Mouse (Mus musculus) naive thymus-derived CD4-positive, alpha-beta T cell, adult 2 months (primary cell): ENCODE results near the gene Fam198b.

ENCODE experiments used
- DNase-seq: peaks from one replicate; pipeline ENCODE4 v3.0.0-alpha.2; 2011; ENCODE audit warnings: low read depth

Fam198b gene

DNA sequence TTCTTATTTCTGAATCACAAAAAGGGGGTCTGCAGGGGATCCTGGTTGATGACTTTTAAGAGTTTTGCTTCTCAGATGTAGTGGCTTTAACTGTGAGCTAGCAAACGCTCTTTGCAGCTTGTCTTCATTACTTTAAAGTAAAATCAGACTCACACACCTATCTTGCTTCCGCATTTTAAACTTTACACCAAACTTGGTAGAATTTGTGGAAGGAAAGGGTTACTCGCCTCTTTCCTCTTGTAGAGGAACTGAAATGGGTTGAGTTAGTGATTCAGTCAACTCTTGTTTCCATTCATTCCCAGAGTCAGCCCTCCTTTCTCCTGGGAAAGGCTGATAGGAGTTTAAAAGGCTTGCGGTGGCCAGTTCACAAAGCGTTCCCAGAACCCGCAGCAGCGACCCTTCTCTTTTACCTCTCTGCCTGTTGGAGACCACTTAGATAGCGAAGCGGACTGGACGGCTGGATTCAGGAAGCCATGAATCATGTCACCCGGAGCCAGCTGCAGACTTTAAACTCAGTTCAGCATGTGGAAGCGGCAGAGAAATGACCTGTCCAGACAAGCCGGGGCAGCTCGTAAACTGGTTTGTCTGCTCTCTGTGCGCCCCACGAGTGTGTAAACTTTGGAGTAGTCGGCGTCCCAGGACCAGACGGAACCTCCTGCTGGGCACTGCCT, 1.5 kb downstream of the Fam198b start:
- no peak for DNase-seq

DNA sequence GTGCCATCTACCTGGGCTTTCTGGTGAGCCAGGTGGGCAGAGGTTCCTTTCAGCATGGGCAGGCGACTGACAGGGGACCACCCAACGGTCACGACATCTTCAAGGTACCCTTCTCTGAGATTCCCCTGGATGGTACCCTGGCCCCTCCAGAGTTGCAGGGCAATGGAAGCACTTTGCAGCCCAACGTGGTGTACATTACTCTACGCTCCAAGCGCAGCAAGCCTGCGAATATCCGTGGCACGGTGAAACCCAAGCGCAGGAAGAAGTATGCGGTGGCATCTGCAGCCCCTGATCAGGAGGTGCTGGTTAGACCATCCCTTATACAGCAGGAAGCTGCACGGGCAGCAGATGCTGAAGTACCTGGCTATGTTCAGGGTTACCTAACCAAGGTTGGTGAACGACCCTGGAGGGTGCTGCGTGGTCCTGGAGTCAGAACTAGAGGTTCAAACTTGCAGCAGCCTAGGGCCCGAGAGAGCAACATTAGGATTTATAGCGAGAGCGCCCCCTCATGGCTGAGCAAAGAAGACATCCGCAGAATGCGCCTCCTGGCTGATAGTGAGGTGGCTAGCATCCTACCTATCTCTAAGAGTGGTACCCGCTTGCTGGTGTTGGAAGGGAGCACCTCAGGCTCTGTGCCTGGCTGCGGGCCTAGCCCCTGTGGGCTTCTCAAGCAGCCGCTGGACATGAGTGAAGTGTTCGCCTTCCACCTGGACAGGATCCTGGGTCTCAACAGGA, 2.2 kb downstream of the Fam198b start:
- DNase-seq: no peak

DNA sequence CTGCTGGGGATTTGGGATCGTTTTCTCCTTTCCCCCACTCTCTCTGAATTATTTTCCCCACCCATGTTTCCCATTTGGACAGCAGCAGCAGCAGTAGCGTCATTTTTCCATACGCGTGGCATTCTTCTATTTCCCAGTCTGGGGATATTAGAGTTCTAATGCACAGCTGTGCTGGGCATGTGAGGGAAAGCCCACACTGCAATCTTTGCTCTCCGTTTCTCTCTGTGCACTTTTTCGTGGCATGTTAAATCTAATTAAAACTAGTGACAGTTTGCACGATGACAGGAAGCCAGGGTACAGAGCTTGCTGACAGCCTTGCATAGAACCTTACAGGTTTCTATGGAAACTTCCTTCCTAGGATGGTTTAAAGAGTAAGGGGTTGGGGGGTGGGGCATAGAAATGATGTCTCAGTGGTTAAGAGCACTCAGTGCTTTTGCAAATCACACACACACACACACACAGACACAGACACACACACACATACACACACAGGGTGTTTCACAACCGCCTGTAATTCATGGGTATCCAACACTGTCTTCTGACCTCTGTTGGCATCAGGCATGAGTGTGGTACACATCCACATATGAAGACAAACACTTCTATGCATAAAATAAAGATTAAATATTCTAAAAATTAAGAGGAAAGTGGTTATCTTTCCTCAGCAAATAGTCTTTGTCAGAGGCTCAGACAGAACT, 3.0 kb downstream of the Fam198b start:
- no peak for DNase-seq

DNA sequence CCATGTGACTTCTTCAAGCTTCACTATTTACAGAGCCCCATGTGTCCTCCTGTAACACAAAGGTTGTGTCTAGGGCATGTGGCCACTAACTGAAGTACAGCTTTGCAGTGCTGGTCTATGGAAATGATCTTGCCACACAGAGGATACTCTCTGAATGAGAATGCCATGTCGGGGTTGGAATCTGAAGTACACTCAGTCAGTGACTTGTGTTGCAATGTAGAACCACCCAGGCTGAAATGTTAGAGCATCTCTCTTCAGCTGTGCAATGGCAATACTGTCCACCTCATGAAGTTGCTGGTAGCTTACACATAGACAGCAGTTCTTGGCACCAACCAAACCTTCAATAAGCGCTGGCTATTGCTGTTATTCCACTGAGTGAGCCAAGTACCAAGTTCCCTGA, 3.6 kb downstream of the Fam198b start:
- no peak for DNase-seq

DNA sequence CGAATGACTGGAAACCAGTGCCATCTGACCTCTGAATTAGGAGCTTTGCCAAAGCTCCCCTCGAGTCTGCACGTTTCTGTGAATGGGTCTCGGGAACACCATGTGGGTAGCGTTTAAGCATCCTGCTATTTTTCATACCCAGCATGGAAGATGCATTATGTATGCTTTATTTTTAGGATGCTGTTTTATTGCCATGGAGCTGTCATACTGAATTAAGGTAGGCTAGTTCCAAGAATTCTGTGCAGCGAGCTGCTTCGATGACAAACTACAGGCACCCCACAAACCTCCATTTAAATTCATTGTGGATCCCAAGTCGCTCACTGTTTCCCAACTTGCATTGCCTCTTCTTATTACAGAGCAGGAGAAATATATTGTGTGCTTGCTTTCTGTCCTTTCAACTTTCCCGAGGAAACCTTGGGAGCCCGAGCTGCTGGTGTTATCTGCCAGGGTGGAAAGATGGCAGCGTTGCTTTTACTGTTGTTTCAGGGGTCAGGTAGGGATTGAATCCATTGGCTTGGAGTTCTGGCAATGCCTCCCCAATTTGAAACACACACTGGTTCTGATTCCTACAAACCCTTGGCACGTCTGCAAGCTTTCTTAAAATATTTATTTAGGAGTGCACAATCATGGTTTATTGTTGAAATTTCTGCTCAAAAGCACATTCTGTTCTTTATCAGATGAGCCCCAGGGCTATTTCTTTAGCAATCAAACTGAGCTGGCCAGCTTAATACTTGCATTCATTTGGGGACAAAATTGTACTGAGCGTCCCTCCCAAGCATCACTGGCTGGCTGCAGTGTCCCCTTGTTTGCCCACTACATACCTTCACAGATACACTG, 13.4 kb downstream of the Fam198b start:
- no peak for DNase-seq

DNA sequence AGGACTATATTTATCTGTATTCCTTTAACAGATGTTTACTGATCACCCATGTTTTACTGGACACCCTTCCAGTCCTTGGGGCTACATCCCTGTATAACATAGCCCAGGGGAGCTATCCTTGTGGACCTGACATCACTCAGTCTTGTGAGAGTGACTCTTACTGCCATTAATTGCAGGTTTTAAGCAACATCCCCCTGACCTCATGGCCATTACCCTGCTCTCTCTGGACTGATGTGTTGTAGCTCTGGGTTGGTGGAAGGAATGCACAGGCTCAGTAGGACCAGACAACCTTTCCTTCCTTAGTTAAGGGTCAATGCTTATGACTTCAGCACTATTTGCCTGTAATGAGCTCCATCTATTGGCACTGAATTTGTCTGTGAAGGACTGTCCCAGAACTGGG, 14.2 kb downstream of the Fam198b start:
- no peak for DNase-seq

DNA sequence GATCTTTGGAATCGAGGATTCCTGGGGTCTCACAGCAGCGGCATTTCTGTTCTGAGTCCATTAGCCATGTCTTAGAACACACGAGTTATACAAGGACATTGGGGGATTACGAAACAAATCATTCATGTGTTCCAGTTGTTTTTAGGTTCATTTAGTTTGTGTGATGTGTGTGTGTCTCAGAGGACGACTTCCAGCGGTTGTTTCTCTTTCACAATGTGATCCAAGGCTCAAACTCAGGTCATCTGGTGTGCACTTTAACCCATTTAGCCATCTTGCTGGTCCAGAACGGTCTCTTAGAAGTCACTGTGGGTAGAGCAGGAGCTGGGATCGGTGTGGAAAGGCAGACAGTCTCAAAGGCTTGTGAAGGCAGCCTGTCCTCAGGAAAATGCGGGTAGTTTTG, 15.6 kb downstream of the Fam198b start:
- no peak for DNase-seq

DNA sequence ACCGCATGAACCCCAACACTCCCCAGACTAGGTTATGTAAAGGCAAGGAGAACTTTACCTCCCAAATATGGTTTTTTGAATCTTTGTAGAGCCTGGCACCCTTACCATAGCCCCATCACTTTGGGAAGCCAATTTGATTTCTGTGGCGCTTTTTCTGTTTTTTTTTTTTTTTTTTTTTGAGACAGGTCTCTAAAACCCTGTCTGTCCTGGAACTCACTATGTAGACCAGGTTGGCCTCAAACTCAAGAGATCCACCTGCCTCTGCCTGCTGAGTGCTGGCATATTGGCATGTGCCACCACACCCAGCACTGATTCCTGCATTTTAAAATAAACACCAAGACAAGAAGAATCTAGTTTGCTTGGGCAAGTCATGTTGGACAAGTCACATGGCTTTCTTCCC, 16.2 kb downstream of the Fam198b start:
- DNase-seq: no peak

DNA sequence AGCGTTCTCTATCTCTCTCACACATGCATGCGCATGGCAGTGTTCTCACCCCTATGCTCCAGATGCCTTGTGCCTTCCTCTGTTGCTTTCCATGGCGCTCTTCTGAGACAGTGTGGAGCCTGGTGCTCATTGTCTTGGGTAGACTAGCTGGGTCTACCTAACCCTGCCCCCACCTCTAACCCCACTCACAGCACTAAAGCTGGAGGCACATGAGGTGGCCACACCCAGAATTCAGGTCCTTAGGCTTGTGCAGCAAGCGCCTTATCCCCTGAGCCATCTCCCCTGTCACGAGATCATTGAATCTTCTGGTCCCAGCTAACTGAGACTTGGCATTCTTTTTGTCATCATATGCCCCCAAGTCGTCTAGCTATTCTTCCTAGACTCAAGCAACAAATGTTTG, 17.0 kb downstream of the Fam198b start:
- DNase-seq: no peak

DNA sequence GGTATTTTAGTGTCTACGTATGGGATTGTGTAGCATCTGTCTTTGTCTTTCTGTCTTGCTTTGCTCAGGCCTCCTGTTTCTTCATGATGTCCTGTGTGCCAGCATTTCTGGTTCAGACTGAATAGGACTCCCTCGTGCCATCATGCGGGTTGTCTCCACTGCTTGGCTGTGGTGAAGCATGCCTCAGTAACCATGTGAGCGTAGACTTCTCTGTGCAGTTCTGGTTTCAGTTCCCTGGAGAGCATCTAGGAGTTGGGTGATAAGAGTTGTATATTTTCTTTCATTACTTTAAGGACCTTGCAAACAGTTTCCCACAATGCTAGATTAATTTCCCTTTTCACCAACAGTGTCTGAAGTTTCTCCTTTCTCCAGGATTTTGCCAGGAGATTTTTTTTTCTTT, 17.4 kb downstream of the Fam198b start:
- no peak for DNase-seq

DNA sequence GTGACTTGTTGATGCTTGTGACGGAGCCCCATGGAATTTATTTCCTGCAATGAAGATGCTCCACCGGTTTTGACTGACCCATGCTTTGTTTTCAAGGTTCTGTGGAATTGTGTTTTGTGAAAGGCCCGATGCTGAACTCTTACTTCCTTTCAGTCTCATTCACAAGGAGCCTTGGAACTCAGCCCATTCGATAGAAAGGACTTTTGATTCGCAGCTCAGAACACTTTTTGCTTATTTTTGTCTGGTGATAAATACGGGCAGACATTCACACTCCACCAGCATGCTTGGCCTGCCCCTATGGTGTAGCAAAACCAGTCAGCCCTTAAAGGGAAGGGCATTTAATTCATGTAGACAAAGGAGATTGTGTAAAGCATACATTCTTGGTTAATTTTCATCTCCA, 19.5 kb downstream of the Fam198b start:
- DNase-seq: no peak

DNA sequence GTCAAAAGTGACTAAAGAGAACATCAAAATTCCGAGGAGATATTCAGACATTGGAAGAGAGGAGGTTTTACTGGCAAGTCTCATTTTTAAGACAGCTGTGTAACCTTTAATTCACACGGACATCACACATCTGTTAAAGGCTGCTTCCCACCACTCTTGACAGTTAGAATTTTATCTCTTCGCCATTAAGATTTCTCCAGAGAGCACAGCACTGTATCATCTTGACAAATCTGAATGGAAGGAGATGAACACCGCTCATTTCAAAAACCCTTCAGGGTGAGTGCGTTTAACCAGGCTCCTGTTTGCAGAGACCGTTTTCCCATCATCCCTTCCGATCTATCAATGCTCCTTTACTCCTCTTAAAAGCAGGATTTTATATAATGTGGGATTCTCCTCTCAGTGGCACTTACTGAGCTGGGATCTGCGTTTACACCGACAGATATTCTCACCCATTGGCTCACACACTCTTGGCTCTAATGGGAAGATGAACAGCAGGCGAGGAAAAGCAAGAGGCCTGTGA, 20.0 kb downstream of the Fam198b start:
- no peak for DNase-seq

DNA sequence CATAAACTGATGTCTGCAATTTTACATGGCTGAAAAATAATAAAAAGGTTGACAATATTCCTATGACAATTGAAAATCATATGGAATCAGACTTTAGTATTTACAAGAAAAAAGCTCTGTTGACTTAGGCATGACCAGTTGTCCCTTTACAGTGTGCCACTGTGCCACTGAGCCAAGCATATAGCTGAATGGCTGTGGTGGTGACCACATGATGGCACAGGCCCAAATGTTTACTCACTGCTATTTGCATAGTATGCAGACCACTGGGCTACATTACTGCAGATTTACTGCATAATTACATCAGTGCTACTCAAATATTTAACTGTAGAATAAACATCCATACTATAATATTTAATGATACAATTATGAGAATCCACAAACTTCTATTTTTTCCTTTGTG, 21.1 kb downstream of the Fam198b start:
- no peak for DNase-seq

DNA sequence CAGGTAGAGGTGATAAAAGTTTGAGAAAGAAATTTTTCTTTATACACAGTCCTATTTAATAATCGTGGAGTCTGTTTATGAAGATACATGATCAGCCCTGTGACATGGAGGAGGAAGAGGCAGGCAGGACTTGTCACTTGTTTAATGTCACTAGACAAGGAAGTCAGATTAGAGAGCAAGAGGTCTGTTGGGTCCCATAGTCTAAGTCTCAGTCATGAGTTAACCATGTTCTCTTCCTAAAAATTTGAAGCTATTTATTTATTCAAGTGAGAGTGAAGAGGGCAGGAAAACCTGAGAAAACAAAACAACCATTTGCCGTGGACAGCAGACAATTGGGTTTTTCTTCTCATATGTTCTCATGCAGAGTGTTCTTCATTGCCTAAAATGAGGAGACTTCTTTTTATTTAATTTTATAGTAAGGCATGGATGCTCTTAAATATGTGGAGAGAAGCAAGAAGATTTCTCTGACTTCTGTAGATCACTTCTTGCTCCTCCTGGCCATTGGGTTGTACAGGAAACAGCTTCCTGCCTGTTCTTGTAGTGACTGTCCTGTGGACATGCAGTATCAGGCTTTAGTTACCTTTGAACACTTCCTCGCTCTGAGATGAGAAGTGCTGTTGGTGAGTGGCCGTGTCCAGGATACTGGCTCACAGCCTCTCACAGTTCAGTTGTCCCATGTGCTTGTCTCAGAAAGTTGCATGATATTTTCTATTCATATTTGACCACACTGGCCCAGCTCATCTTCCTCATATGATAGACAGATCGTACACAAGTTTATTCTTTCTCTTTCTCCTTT, 22.1 kb downstream of the Fam198b start:
- no peak for DNase-seq

DNA sequence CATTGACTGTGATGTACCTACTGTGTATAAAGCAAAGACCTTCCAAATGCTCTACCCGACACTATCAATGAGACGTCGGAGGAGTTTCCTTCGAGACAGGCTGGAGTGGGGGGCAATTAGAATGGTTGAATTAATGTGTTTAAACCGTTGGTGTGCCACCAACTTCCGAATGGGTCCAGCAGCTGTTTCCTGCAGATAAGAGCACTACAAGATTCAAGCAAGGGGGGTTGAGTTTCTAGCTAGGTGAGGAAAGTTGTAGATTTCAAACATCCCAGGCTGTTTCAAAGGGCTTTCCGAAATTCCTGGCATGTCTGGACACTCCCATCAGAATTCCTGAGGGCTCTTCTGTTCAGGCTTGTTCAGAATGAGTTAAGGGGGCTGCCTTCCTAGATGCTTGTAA, 22.9 kb downstream of the Fam198b start:
- DNase-seq: no peak

DNA sequence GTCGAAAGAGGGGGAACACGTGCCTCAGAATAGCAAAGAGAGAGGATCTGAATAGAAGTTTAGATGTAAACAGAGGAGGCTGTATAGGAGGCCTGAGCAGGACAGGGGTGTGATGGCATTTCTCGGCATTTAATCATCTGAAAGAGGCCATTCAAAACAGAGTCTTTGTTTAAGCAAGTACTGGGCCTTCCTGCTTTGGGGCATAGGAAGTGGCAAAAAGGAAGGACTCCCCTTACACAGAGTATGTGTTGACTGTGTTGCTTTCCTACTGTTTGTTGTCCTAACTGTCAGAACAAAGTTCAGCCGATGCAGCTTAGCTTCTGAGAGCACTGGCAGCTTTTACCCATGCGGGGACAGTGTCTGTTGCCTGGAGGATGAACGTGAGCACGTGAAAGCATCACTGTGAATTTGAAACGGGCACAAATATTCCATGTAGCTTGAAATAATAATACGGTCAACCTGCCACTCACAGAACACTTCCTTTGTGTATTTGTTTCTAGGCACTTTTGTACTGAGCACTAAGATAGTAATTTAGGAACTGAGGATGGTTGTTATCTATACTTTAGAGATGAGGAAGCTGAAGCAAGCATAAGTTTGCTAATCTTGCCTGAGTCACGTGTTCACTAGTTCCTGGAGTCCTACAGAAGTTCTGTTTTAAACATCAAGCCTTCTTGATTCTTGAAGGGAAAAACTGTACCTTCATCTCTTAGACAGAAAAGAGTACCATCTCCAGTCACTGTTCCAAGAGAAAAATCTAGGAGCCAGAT, 26.2 kb downstream of the Fam198b start:
- DNase-seq: no peak

DNA sequence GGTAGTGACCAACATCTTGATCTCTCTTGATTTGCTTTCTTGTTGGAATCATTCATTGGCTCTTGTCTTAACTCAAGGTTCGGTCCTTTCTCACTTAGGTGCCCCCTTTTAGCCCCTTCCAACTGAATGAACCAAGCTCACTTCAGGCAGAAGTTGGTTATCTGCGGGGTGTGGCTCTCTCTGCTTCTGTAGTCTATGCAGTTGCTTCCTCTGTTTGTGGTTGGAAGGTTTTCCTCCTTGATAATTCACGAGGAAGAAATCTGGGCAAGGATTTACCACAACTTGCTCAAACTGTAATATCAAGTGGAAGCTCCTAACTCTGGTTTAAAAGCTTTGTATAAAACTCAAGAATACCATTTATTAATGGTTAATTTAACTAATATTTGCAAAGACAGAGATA, 26.8 kb downstream of the Fam198b start:
- no peak for DNase-seq

DNA sequence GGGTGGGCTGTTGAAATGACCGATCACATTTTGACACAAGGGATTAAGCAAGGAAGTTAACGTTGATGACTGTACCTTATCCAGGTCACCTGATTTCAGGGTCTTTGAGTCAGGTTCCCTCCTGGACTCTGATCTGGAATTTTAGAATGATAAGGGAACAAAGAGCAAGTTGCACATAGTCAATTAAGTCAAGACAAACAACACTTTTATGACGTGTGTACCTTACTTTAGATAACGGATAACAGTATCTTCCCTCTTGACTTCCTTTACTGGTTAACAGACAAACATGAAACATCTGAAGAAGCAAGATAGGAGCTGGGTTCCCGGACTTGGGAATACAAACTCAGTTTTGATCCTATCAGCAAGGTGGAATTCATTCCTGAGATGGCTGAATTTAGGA, 29.7 kb downstream of the Fam198b start:
- no peak for DNase-seq

DNA sequence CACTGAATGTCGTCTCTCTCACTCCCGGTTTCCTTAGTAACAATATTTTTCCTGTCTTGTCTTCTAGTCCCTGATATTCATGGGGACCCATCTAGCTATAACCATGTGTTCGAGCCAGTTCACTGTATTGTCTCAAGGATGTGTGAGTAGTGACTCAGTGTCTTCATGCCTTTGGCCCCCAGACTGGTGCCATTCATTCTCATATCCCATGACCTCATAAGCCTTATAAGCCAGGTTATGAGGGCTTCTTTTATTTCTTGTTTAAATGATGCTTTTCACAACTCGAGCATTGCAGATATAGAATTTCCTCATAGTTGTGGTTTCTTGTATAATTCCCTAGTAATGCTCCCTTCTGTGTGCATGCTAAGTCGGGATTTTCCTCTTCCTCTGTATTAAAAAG, 31.9 kb downstream of the Fam198b start:
- no peak for DNase-seq

DNA sequence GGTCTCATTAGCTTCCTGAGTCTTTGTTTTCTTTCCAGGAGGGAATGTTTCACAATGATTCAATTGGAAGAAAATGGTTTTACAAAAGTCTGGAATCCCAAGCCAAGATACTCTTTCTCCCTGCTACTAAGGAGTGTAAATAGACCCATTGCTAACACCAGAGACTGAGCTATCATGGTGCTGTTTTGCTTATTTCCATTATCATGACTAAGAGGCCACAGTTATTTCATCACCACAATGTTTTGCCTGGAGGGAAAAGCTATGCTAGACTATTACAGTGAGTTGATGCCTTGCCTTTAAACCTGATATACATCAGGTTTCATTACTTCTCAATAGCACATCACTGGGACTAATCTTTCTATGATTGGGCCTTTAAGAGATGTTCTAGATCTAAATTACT, 34.4 kb downstream of the Fam198b start:
- DNase-seq: no peak
